Mouse (Mus musculus) spleen, postnatal 10 days (tissue): Measurements from ENCODE around the gene Sorbs2.

ENCODE experiments used
- DNase-seq, 2 experiments: peaks; one replicate each; pipeline ENCODE4 v3.0.0; 2021 to 2022; ENCODE audit warnings: low spot score in 2 of 2

Gene Sorbs2

GRCm38 (mm10) chr8:45579714-45580543, 72.3 kb downstream of the Sorbs2 start:
- no peak for DNase-seq

DNA sequence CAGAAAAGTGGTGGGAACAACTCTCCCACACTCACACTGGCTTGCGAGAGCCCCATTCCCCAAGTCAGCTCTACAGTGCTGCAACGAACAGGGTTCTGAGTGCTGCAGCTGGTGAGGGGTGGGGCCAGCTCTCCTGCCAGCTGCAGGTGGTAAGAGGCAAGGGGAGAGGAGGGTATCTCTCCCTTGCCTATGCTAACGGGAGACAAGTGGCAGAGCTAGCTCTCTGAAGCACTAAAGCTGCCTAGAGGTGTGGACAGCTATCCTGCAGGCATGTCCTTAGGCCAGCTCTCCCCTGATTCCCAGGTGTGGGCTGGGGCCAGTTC, 72.9 kb downstream of the Sorbs2 start:
- DNase-seq = no peak

- no peak for DNase-seq
Observed at GRCm38 (mm10) chr8:45583856-45584255, 76.3 kb downstream of the Sorbs2 start.

- DNase-seq = no peak
Observed at GRCm38 (mm10) chr8:45584390-45585052, 76.9 kb downstream of the Sorbs2 start.

GRCm38 (mm10) chr8:45585158-45585557, 77.6 kb downstream of the Sorbs2 start:
- DNase-seq = no peak

- no peak for DNase-seq
Observed at GRCm38 (mm10) chr8:45587011-45587410, 79.4 kb downstream of the Sorbs2 start.

- DNase-seq = no peak
Observed at GRCm38 (mm10) chr8:45591888-45592287, 84.3 kb downstream of the Sorbs2 start.

DNA sequence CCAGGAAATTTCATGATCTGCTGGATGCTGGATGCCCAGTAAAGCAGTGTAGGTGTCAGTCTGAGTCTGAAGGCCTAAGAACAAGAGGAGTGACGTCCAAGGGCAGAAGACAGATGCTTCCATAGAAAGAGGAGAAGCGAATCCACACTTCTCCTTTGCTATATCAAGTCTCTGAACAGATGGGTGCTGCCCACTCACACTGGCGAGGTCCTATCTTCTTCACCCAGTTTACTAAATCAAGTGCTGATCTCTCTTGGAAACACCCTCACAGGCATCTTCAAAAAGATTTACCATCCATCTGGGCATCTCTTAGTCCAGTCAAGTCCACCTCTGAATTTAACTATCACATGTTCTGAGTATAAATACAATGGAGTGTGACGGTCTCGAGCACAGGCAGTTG, 86.1 kb downstream of the Sorbs2 start:
- no peak for DNase-seq

DNA sequence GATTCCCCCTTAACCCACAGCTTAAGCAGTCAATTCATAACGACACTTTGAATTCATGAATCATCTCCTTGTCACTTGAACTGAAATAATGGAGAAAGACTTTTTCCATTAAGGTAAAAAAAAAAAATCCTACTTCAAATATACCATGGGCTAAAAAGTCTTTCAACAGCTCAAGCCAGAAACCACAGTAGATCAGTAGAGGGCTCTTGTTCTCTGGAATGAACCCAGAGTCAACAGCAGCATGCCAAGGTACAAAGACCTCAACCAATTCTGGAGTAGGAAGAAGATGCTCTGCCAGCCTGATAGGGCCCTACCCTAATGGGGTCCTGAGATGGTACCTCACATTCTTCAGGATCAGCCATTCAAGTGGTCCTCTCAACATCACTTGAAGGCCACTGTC, 88.4 kb downstream of the Sorbs2 start:
- no peak for DNase-seq

GRCm38 (mm10) chr8:45596591-45596990, 89.0 kb downstream of the Sorbs2 start:
- DNase-seq = no peak

GRCm38 (mm10) chr8:45597631-45598420, 90.2 kb downstream of the Sorbs2 start:
- no peak for DNase-seq

GRCm38 (mm10) chr8:45598883-45599282, 91.3 kb downstream of the Sorbs2 start:
- DNase-seq = no peak

- DNase-seq = no peak
Observed at GRCm38 (mm10) chr8:45602019-45602418, 94.4 kb downstream of the Sorbs2 start.

DNA sequence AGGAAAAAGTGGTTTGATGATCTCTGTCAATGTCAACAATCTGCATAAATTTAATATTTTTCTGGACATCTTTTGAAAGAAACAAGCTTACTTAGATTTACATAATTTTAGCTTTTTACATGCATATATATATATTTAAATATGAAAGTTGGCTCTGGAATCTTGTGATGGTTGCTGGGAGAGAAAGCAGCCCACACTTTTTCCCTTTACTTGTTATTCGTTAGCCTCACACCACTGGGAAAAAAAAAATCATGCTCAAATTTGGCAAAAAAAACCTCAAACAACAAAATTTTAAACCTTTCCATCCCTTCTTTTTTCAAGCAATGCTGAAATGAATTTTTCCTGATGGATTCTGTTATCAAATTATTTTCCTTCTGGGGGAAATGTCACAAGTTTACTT, 97.8 kb downstream of the Sorbs2 start:
- DNase-seq = no peak

DNA sequence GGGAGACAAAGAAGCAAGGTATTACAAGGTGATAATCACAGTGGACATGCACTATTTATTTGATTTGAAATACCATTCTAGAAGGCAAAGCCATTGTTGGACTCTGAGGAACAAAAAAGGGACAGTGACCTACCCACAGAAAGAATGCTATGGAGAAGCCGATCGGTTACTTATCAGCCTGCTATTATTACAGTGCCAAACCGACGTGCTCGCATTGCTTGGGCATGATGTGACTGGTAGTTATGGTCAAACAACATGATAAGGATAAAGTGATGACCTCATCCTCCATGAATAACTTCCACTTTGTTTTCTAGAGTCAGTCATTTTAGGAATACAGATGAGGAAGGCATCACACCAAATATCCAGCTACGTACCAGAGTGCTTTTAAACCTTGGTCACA, 99.4 kb downstream of the Sorbs2 start:
- no peak for DNase-seq

DNA sequence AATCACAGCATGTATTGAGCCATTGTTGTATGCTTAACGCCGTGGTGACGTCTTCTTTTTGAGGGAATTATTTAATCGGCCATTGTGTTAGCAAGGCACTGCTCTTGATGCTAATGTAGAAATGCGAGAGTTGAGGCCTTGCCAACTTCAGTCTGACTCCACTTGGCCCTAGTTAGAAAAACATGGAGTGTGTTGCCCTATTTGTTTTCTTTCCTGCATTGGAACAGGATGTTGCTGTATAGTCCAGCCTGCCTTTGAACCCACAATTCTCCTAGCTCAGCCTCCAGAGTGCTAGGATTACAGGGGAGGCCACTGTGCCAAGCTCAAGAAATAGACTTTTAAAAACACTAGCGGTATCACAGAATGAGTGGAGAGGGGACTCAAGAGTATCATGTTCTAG, 100.8 kb downstream of the Sorbs2 start:
- no peak for DNase-seq

DNA sequence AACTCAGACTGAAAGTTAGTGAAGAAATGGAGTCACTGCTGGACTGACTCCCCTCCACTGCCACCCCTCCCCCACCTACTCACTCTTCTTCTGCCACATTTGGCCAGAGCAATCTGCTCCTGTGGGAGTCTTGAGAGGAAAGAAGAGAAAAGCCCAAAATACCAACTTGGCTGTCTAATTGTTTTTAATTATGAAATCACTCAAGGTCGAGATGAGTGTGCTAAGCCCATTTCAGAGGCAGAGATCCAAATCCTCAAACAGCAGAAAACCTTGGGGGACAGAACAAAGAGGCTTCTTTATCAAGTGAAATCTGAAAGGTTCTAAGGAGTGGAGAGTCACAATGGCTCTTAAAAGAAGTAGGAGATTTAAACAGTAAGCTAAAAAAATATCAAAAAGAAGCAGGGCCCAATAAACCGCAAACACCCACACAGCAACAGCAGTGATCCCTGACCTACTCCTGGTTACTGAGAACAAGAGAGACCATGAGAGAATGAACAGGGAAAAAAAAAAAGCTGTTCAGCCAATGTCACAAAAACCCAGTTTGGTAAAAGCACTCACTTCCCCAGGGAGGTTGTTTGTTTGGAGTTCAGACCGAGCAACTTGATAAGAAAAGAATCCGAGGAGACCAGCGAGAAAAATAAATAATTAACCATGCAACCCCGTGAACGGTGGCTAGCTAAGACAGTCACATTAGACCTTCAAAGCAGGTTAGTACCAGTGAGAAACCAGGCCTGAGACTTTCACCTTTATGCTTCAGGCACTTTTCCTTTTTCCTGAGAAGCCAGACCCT, 103.0 kb downstream of the Sorbs2 start:
- DNase-seq = no peak

- DNase-seq = no peak
Observed at GRCm38 (mm10) chr8:45611320-45611719, 103.7 kb downstream of the Sorbs2 start.

DNA sequence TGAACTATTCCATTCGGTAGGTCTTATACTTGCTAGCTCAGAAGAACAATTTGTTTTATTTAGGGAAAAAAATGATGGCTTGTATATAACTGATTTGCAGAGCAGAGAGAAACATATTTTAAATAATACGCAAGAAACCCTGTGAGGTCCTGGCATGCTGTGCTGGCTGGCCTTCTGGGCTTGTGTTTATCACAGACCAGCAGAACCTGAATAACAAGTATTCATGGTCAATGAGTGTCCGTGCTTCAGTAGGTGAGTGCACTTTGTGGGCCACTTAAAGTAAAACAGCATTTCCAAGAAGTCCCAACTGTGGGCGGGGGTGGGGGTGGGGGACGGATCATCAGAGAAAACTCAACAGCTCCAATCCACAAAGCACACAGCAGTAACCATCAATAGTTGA, 107.0 kb downstream of the Sorbs2 start:
- DNase-seq = no peak

DNA sequence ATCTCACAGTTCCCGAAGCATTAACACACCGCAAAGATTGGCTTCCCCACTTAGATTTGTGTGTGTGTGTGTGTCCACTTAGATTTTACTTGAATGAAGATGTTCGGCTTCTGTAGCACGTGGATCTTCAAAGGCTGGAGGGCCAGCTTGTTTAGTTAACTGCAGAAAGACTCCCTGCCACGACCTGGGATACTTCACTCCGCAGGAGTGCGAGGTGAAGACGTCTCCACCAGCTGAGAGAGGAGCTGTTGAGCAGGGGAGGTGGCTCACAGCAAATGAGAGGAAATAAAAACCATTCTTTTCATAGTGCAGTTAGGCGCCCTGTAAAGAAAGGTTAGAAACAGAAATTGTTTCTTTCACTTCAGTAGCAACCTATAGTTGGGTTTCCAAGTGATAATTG, 107.5 kb downstream of the Sorbs2 start:
- no peak for DNase-seq

- no peak for DNase-seq
Observed at GRCm38 (mm10) chr8:45615551-45615950, 108.0 kb downstream of the Sorbs2 start.
